Mouse (Mus musculus) thymus, adult 2 months (tissue): Measurements from ENCODE around the gene Sec31b. TPM values are rescaled to one million over a fixed set of nuclear protein-coding genes. Genes with fewer than 3 reads are reported as not detected.

Experiments used
- DNase-seq: peaks from one replicate; pipeline ENCODE4 v3.0.0; 2021
- H3K27ac ChIP-seq: fragments of 200-500 bp; 2 replicates; pipeline ENCODE4 v1.5.1; 2012; ENCODE audit warnings: low read length, control low read depth; ENCODE audit not compliant: control insufficient read depth, insufficient read depth
- H3K27me3 ChIP-seq: fragments of 200-500 bp; 2 replicates; pipeline ENCODE4 v1.6.1; 2012; ENCODE audit warnings: mild to moderate bottlenecking, low read length, moderate library complexity, mixed read lengths; ENCODE audit not compliant: control insufficient read depth, insufficient read depth
- H3K36me3 ChIP-seq: fragments of 200-500 bp; 2 replicates; pipeline ENCODE4 v1.6.1; 2012; ENCODE audit warnings: mild to moderate bottlenecking, low read length, moderate library complexity; ENCODE audit not compliant: control insufficient read depth, insufficient read depth
- H3K4me1 ChIP-seq: fragments of 200-500 bp; replicated peaks from 2 replicates; pipeline ENCODE4 v1.6.1; 2012; ENCODE audit warnings: low read length; ENCODE audit not compliant: control insufficient read depth, insufficient read depth
- H3K4me3 ChIP-seq: fragments of 200-500 bp; 2 replicates; pipeline ENCODE4 v1.5.1; 2012; ENCODE audit warnings: mild to moderate bottlenecking, low read length, control low read depth, moderate library complexity; ENCODE audit not compliant: control insufficient read depth, insufficient read depth
- CTCF ChIP-seq: fragments of 200-500 bp; IDR thresholded peaks from 2 replicates; pipeline ENCODE4 v1.5.1; 2012; ENCODE audit warnings: mild to moderate bottlenecking, control low read depth, low read length, moderate library complexity, borderline replicate concordance; ENCODE audit not compliant: control insufficient read depth, poor library complexity, insufficient read depth; ENCODE audit errors: extremely low read depth
- POLR2A ChIP-seq: fragments of 200-500 bp; IDR thresholded peaks from 2 replicates; pipeline ENCODE4 v1.6.1; 2012; ENCODE audit warnings: mild to moderate bottlenecking, low read length, control low read depth, moderate library complexity; ENCODE audit not compliant: control insufficient read depth, poor library complexity, insufficient read depth; ENCODE audit errors: extremely low read depth
- WGBS: fragments of 180-500 bp; shearing (Covaris S2); methylation state at CpG from one replicate; pipeline ENCODE4 v1.1.7; 2018; 5-methylcytosine and 5-hydroxymethylcytosine counted together
- polyA plus RNA-seq: library from polyadenylated mRNA; depleted of rRNA; stranded (reverse); fragments of >200 nt; gene quantifications from 2 replicates; pipeline ENCODE4 v1.2.3, GENCODE M21; 2012

The Sec31b gene
- polyA plus RNA-seq, 1 experiment: 18.8 TPM

DNA sequence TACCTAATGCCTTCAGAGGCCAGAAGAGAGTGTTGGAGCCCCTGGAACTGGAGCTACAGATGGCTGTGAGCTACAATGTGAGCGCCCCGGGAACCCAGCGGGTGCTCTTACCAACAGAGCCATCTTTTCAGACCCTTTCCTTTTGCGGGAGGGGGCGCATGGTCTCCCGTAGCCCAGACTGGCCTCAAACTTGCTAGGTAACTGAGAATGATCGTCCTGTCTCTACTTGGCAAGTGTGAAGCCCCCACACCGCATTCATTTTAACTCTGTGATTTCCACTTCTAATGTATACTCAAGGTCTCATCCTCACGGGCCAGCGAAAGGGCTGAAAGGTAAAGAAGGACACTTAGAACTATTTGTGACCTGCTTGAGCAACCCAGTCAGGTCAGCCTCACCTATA lies 1.3 kb downstream of the Sec31b start:
- H3K36me3 ChIP-seq: peaks cover 12% of the 10 kb centered on the region
- WGBS: 71% methylated on average over 10 of the region's 10 CpGs
- TF ChIP-seq CTCF: no peak
- no peak for TF ChIP-seq POLR2A
- H3K27ac ChIP-seq: no peak overlapping the region
- DNase-seq: no peak
- peaks cover 6% of the 10 kb centered on the region for H3K27me3 ChIP-seq
- H3K4me3 ChIP-seq: no peak overlapping the region
- H3K4me1 ChIP-seq: 0 out of 2 replicates have a peak, but pooled peaks cover 5% of the 10 kb centered on the region

DNA sequence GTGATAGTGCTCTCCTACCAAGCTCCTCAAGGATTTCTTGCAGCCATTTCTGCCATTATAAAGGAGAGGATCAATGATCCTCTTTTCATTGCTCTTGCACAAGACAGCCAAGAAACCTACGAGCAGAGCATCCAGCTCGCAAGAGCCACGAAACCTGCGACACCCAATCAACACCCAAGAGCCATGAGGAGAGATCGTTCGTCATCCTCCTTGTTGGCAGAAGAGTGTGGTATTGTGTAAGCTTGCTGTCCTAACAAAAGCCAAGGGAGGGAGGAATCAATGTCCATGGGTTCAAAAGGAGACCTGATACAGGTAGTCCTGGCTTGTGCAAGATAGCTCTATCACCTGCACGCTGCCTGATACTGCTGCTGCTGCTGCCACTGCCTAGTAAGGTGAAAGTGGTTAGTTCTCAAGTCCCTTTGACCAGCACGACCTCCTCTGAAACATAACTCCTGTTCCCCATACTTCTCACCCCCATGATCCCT lies 2.9 kb downstream of the Sec31b start:
- WGBS: 92% methylated on average over 8 of the region's 8 CpGs
- DNase-seq: no peak
- Histone ChIP-seq H3K27ac (no peak overlapping the region), H3K4me3 (no peak overlapping the region), H3K4me1 (0 out of 2 replicates have a peak, but pooled peaks cover 5% of the 10 kb centered on the region), H3K27me3 (peaks cover 6% of the 10 kb centered on the region), H3K36me3 (no peaks in the 10 kb centered on the region)
- no peak for TF ChIP-seq CTCF
- TF ChIP-seq POLR2A: no peak

DNA sequence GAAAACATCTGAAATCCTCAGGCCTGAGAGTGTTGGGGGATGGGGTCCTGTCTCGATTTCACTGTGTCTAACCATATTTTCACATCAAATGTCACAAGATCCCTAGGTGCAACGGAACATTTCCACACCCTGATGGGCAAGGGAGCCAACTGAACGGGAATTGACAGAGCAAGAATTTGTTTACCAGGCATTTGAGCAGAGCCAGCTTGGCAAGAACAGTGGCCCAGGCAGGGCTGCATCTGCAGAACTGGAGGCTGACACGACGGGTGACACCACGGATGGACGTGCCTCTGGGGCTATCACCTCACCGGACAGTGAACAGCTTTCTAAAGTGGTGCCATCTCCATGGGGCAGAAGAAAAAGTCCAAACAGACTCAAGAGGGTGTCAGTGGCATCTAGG lies 8.2 kb downstream of the Sec31b start:
- Histone ChIP-seq H3K4me3 (no peak overlapping the region), H3K27me3 (no peaks in the 10 kb centered on the region), H3K4me1 (peaks cover under 1% of the 10 kb centered on the region; the same call in 1 of the 2 replicates), H3K27ac (no peak overlapping the region), H3K36me3 (no peaks in the 10 kb centered on the region)
- TF ChIP-seq CTCF: no peak
- no peak for TF ChIP-seq POLR2A
- no peak for DNase-seq
- 92% methylated on average over 8 of the region's 8 CpGs for WGBS

DNA sequence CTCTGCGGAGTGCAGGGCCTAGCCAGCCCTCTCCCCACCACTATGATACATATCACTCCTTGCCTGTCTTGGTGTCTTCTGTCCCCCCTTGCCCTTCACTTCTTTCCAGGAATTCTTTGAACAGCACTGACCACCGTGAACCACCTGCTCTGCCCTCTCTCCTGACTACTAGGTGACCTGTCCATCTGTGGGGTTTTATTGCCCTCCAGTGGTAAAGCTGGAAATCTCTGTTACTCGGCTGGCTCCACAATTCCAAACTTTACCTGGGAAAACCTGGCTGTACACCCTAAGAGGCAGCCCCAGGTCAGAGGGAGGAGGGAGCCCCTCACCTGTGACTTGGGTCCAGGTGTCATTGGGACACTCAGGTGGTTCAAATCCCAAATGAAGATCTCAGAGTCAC lies 10.3 kb downstream of the Sec31b start:
- 49% methylated on average over 3 of the region's 3 CpGs for WGBS
- peaks cover 7% of the 10 kb centered on the region; the same call in 1 of the 2 replicates for H3K4me1 ChIP-seq
- no peak for DNase-seq

DNA sequence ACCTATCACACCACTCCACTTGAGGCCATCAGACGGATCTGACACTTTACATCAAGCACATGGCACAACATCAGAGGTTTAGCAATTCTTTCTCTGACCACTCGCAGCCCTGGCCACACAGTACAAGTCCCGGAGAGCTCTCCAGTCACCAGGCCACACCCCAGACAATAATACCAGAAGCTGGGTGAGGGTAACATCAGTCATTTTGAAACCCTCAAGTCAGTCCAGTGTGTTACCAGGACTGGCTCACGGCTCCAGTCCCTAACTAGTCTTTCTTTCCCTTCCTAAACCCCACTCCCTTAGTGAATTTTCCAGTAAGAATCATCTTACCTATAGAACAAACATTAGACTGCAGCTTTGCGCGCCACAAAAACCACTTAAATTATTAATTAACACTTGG lies 15.6 kb downstream of the Sec31b start:
- no peaks in the 10 kb centered on the region for H3K36me3 ChIP-seq
- WGBS: 94% methylated on average over 6 of the region's 6 CpGs
- TF ChIP-seq CTCF (no peak), POLR2A (no peak)
- H3K27me3 ChIP-seq: no peaks in the 10 kb centered on the region
- peaks cover 24% of the 10 kb centered on the region for H3K4me1 ChIP-seq
- DNase-seq: no peak
- no peak overlapping the region for H3K4me3 ChIP-seq
- no peak overlapping the region for H3K27ac ChIP-seq

More for the DNA sequence above, 10.3 kb downstream of the Sec31b start:
- Histone ChIP-seq H3K36me3 (no peaks in the 10 kb centered on the region), H3K4me3 (no peak overlapping the region), H3K27ac (no peak overlapping the region), H3K27me3 (no peaks in the 10 kb centered on the region)
- no peak for TF ChIP-seq CTCF
- TF ChIP-seq POLR2A: no peak

DNA sequence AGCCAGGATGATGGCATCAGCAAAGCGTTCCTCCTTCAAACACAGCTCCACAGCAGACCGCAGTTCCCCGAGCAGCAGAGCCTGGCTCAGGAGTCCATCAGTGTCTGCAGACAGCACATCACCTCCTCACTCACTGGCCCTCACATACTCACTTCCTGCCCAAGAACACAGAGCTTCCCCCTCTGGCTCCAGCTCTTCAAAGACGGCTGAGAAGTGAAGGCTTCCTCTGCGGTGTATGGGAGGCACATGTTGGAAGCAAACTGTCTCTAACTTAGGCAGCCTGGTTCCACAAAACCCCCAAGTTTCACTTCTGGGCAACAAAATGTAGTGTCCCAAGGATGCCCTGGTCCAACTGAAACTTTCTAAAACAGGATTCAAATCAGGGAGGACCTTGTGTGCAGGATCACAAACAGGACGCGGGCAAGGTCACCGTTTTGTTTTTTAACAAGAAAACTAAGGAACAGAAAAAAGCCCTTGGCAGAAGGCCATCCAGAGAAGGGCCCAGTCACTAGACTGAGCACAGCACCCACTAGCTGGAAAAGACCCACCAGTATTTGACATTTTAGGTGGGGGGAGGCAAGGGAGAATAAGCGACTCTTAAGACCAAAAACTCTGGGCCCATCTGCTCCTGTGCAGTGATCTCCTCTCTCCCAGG lies 20.0 kb downstream of the Sec31b start:
- peak; percentile 49 for DNase-seq
- Histone ChIP-seq H3K27me3 (no peaks in the 10 kb centered on the region), H3K36me3 (no peaks in the 10 kb centered on the region), H3K4me3 (no peak overlapping the region), H3K27ac (peak overlapping the region; percentile 34; the same call in 1 of the 2 replicates), H3K4me1 (peaks cover 19% of the 10 kb centered on the region)
- WGBS: 11% methylated on average over 9 of the region's 9 CpGs
- TF ChIP-seq POLR2A (no peak), CTCF (no peak)
